Mouse (Mus musculus) MEL (cell line): ENCODE measurements around the gene D430042O09Rik. TPM values are rescaled to one million over a fixed set of nuclear protein-coding genes. Genes with fewer than 3 reads are reported as not detected.

Source experiments
- DNase-seq: peaks from one replicate; pipeline ENCODE4 v3.0.0; 2011; ENCODE audit warnings: low read depth, low spot score
- H3K27ac ChIP-seq: 2 replicates; pipeline ENCODE4 v1.5.1; 2012; ENCODE audit warnings: low read depth, mild to moderate bottlenecking, control low read depth, low read length, moderate library complexity; ENCODE audit not compliant: control insufficient read depth
- H3K27me3 ChIP-seq, 2 experiments: fragments of 150-350 bp in 1 of 2; sonication (generic) in 1 of 2; 2 replicates each; pipeline ENCODE4 v1.6.1; 2012; ENCODE audit warnings: low read length in 2 of 2, mild to moderate bottlenecking in 2 of 2, improper control_type of control experiment in 1 of 2, moderate library complexity in 1 of 2; ENCODE audit not compliant: insufficient read depth in 2 of 2, control insufficient read depth in 1 of 2
- H3K36me3 ChIP-seq, 2 experiments: 2 replicates each; pipeline ENCODE4 v1.6.1; 2012 to 2014; ENCODE audit warnings: low read length in 2 of 2, improper control_type of control experiment in 1 of 2, inconsistent platforms in 1 of 2, mild to moderate bottlenecking in 1 of 2; ENCODE audit not compliant: insufficient read depth in 2 of 2, control insufficient read depth in 1 of 2
- H3K4me1 ChIP-seq, 2 experiments: fragments of 150-350 bp in 1 of 2; sonication (generic) in 1 of 2; 2 replicates each; pipeline ENCODE4 v1.6.1; 2012; ENCODE audit warnings: low read length in 2 of 2, improper control_type of control experiment in 1 of 2, mild to moderate bottlenecking in 1 of 2; ENCODE audit not compliant: insufficient read depth in 2 of 2, control insufficient read depth in 1 of 2
- H3K4me3 ChIP-seq, 2 experiments: fragments of 150-350 bp in 1 of 2; sonication (generic) in 1 of 2; 2 replicates each; pipeline ENCODE4 v1.5.1; 2012; ENCODE audit warnings: low read depth in 2 of 2, low read length in 2 of 2, mild to moderate bottlenecking in 2 of 2, moderate library complexity in 2 of 2, control low read depth in 1 of 2, improper control_type of control experiment in 1 of 2; ENCODE audit not compliant: control insufficient read depth in 1 of 2, insufficient read depth in 1 of 2
- H3K79me2 ChIP-seq: 2 replicates; pipeline ENCODE4 v1.6.1; 2012; ENCODE audit warnings: mild to moderate bottlenecking, low read length, moderate library complexity; ENCODE audit not compliant: control insufficient read depth, poor library complexity, insufficient read depth
- H3K9ac ChIP-seq: 2 replicates; pipeline ENCODE4 v1.6.1; 2012; ENCODE audit warnings: low read depth, mild to moderate bottlenecking, control low read depth, low read length, moderate library complexity; ENCODE audit not compliant: control insufficient read depth, poor library complexity, severe bottlenecking
- H3K9me3 ChIP-seq: fragments of 150-350 bp; sonication (generic); replicated peaks from 2 replicates; pipeline ENCODE4 v1.6.1; 2012; ENCODE audit warnings: mild to moderate bottlenecking, low read length, improper control_type of control experiment, moderate library complexity; ENCODE audit not compliant: insufficient read depth
- CHD1 ChIP-seq: IDR thresholded peaks from 2 replicates; pipeline ENCODE4 v1.6.1; 2012; ENCODE audit warnings: low read depth, mild to moderate bottlenecking, inconsistent platforms, low read length, improper control_type of control experiment
- CHD2 ChIP-seq: IDR thresholded peaks from 2 replicates; pipeline ENCODE4 v1.6.1; 2011; ENCODE audit warnings: low read length, improper control_type of control experiment
- ELF1 ChIP-seq: IDR thresholded peaks from 2 replicates; pipeline ENCODE4 v1.6.1; 2014; ENCODE audit warnings: low read depth, mild to moderate bottlenecking, inconsistent platforms, low read length, improper control_type of control experiment, moderate library complexity
- EP300 ChIP-seq, 2 experiments: IDR thresholded peaks; 2 replicates each; pipeline ENCODE4 v1.6.1; 2011; ENCODE audit warnings: improper control_type of control experiment in 2 of 2, low read length in 2 of 2, low read depth in 1 of 2, mild to moderate bottlenecking in 1 of 2
- GABPA ChIP-seq: IDR thresholded peaks from 2 replicates; pipeline ENCODE4 v1.6.1; 2012; ENCODE audit warnings: low read depth, mild to moderate bottlenecking, inconsistent platforms, low read length, improper control_type of control experiment, moderate library complexity
- GATA1 ChIP-seq: IDR thresholded peaks from 2 replicates; pipeline ENCODE4 v1.6.1; 2011; ENCODE audit warnings: low read depth, low read length, improper control_type of control experiment
- HCFC1 ChIP-seq: IDR thresholded peaks from 2 replicates; pipeline ENCODE4 v1.6.1; 2012; ENCODE audit warnings: low read depth, mild to moderate bottlenecking, inconsistent platforms, low read length, improper control_type of control experiment, moderate library complexity
- JUND ChIP-seq: IDR thresholded peaks from 2 replicates; pipeline ENCODE4 v1.6.1; 2011; ENCODE audit warnings: low read depth, mild to moderate bottlenecking, improper control_type of control experiment, low read length
- KAT2A ChIP-seq: conservative IDR thresholded peaks from 2 replicates; pipeline ENCODE4 v1.6.1; 2012; ENCODE audit warnings: low read depth, low read length, improper control_type of control experiment, inconsistent platforms
- MEF2A ChIP-seq: IDR thresholded peaks from 2 replicates; pipeline ENCODE4 v1.6.1; 2014; ENCODE audit warnings: low read depth, mild to moderate bottlenecking, inconsistent platforms, low read length, improper control_type of control experiment; ENCODE audit not compliant: poor library complexity, insufficient replicate concordance, severe bottlenecking; ENCODE audit errors: extremely low read depth
- MYB ChIP-seq: IDR thresholded peaks from 2 replicates; pipeline ENCODE4 v1.6.1; 2011; ENCODE audit warnings: mild to moderate bottlenecking, low read depth, low read length, improper control_type of control experiment
- POLR2A ChIP-seq, 2 experiments: IDR thresholded peaks; 2 replicates each; pipeline ENCODE4 v1.6.1; 2011 to 2012; ENCODE audit warnings: low read length in 2 of 2, mild to moderate bottlenecking in 2 of 2, control low read depth in 1 of 2, improper control_type of control experiment in 1 of 2, low read depth in 1 of 2, moderate library complexity in 1 of 2; ENCODE audit not compliant: control insufficient read depth in 1 of 2, insufficient read depth in 1 of 2, poor library complexity in 1 of 2
- POLR2AphosphoS2 ChIP-seq: IDR thresholded peaks from 2 replicates; pipeline ENCODE4 v1.6.1; 2011; ENCODE audit warnings: low read length, improper control_type of control experiment
- POLR2AphosphoS5 ChIP-seq: IDR thresholded peaks from 2 replicates; pipeline ENCODE4 v1.6.1; 2012; ENCODE audit warnings: low read depth, borderline replicate concordance, mild to moderate bottlenecking, inconsistent platforms, low read length, moderate library complexity, mixed read lengths
- SIN3A ChIP-seq: IDR thresholded peaks from 2 replicates; pipeline ENCODE4 v1.6.1; 2012; ENCODE audit warnings: low read length, improper control_type of control experiment, inconsistent platforms
- SMC3 ChIP-seq: IDR thresholded peaks from 2 replicates; pipeline ENCODE4 v1.6.1; 2011; ENCODE audit warnings: low read depth, low read length, improper control_type of control experiment
- TBP ChIP-seq: IDR thresholded peaks from 2 replicates; pipeline ENCODE4 v1.8.0; 2011; ENCODE audit warnings: low read depth, low read length, improper control_type of control experiment
- TCF12 ChIP-seq: IDR thresholded peaks from 2 replicates; pipeline ENCODE4 v1.6.1; 2014; ENCODE audit warnings: low read depth, mild to moderate bottlenecking, inconsistent platforms, low read length, improper control_type of control experiment, moderate library complexity
- UBTF ChIP-seq: IDR thresholded peaks from 2 replicates; pipeline ENCODE4 v1.6.1; 2012; ENCODE audit warnings: low read depth, mild to moderate bottlenecking, inconsistent platforms, low read length, improper control_type of control experiment, moderate library complexity, borderline replicate concordance; ENCODE audit not compliant: insufficient read depth
- USF1 ChIP-seq: IDR thresholded peaks from 2 replicates; pipeline ENCODE4 v1.6.1; 2014; ENCODE audit warnings: low read depth, mild to moderate bottlenecking, inconsistent platforms, low read length, improper control_type of control experiment, moderate library complexity
- USF2 ChIP-seq, 2 experiments: IDR thresholded peaks; 2 replicates each; pipeline ENCODE4 v1.6.1; 2011 to 2012; ENCODE audit warnings: improper control_type of control experiment in 2 of 2, low read length in 2 of 2, borderline replicate concordance in 1 of 2, inconsistent platforms in 1 of 2, low read depth in 1 of 2, mild to moderate bottlenecking in 1 of 2; ENCODE audit not compliant: insufficient read depth in 1 of 2
- ZNF384 ChIP-seq: IDR thresholded peaks from 2 replicates; pipeline ENCODE4 v1.6.1; 2012; ENCODE audit warnings: low read depth, mild to moderate bottlenecking, inconsistent platforms, low read length, improper control_type of control experiment
- polyA plus RNA-seq, 2 experiments: library from polyadenylated mRNA; stranded (reverse) in 1 of 2; unstranded in 1 of 2; fragments of >175 nt in 1 of 2; fragments of >200 nt in 1 of 2; gene quantifications; 2 replicates each; pipeline versions ENCODE4 v1.2.1 to v1.2.4; 2012; ENCODE audit warnings: low replicate concordance in 2 of 2, low read depth in 1 of 2; ENCODE audit not compliant: insufficient read length in 2 of 2, insufficient read depth in 1 of 2, missing spikeins in 1 of 2
- total RNA-seq: library from RNA; depleted of rRNA; stranded (reverse); fragments of 300-350 nt; gene quantifications from 2 replicates; pipeline ENCODE4 v1.2.3, GENCODE M21; 2012

D430042O09Rik gene
- total and polyA plus RNA-seq, 3 experiments, result 6.2 to 12.8 TPM; not detected in 1

DNA sequence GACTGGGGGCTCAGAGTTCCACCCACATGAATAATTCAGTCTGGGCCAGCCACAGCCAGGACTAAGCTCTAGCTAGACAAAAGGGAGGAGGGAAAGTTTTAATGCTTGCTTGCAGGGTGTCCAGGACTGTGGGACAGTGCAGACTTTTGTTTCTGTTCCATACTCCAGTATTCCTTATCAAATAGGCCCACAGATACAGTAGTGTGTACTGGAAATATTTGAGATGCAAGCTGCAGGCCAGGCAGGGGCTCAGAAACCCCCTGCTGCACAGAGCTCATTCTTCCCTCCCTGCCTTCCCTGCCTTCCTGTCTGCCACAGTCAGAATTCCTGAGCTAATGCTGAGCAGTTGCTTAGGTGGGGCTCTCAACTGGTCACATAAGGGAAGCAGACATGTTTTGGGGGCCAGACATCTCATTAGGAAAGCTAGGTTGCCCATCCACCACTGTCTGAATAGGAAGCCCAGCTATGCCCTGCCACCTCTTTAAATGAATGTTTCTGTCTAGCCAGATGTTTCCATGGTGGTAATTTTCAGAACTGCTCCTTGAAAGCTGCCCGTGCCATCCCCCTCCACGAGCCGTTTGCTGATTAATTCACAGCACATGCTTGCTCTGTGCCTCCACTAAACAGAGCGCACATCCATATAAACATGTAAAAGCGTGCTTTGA, 130.5 kb downstream of the D430042O09Rik start:
- Histone ChIP-seq H3K4me3 (no peak overlapping the region), H3K27ac (no peak overlapping the region), H3K36me3 (no peaks in the 10 kb centered on the region), H3K4me1 (0 out of 4 replicates have a peak, but pooled peaks cover 0 to 9% of the 10 kb centered on the region in 2 experiments), H3K79me2 (no peaks in the 10 kb centered on the region), H3K27me3 (no peaks in the 10 kb centered on the region), H3K9me3 (no peaks in the 10 kb centered on the region), H3K9ac (no peak overlapping the region)
- DNase-seq, result no peak
- TF ChIP-seq ZNF384 (no peak), KAT2A (no peak), TCF12 (no peak), USF1 (no peak), MEF2A (no peak), USF2 (IDR thresholded peaks at IDR 0.05; ENCODE audit: borderline replicate concordance in 1 of 2, insufficient read depth in 1 of 2, low read depth in 1 of 2, low read length in 2 of 2) (no peak), POLR2AphosphoS5 (no peak)

DNA sequence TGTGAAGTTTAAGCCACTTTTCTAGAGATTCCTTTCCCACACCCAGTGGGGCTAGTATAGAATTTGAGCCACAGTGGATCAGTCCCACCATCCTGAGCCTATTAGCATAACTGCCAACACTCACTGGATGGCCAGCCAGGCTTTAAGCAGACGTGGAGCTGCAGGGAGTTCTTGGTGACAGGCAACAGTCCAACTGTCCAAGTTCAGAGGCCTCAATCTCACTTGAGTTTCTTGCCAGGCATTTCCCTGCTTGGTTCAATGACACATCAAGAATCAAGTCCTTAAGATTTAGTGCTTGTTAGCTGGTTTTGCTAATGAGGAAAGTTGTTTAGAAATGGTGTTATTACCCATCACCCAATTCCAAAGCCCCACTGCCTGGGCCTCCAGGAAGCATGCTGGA, 137.9 kb downstream of the D430042O09Rik start:
- no peaks in the 10 kb centered on the region for H3K36me3 ChIP-seq
- no peaks in the 10 kb centered on the region for H3K27me3 ChIP-seq
- no peaks in the 10 kb centered on the region for H3K79me2 ChIP-seq
- no peaks in the 10 kb centered on the region for H3K4me1 ChIP-seq
- DNase-seq, result no peak
- H3K27ac ChIP-seq, result no peak overlapping the region
- H3K4me3 ChIP-seq, result no peak overlapping the region
- H3K9me3 ChIP-seq, result no peaks in the 10 kb centered on the region
- no peak overlapping the region for H3K9ac ChIP-seq
- no peak for TF ChIP-seq POLR2AphosphoS5
- TF ChIP-seq GABPA, result no peak
- TF ChIP-seq UBTF, result no peak
- TF ChIP-seq TBP, result no peak
- no peak for TF ChIP-seq CHD1
- TF ChIP-seq JUND, result no peak
- no peak for TF ChIP-seq CHD2
- no peak for TF ChIP-seq SIN3A
- no peak for TF ChIP-seq USF1
- no peak for TF ChIP-seq SMC3
- no peak for TF ChIP-seq GATA1
- TF ChIP-seq EP300 (IDR thresholded peaks at IDR 0.05; ENCODE audit: low read depth in 1 of 2, low read length in 2 of 2), result no peak
- no peak for TF ChIP-seq HCFC1
- no peak for TF ChIP-seq POLR2A (IDR thresholded peaks at IDR 0.05; ENCODE audit: control insufficient read depth in 1 of 2, insufficient read depth in 1 of 2, low read depth in 1 of 2, low read length in 2 of 2, poor library complexity in 1 of 2)
- no peak for TF ChIP-seq ELF1
- TF ChIP-seq MYB, result no peak
- TF ChIP-seq POLR2AphosphoS2, result no peak
